Mouse (Mus musculus) MEL (cell line): ENCODE measurements around the gene Ing1.

Experiments used
- CTCF ChIP-seq, 3 experiments: IDR thresholded peaks in 2 of 3; conservative IDR thresholded peaks in 1 of 3; 2 replicates each; pipeline ENCODE4 v1.5.1; 2011 to 2012; ENCODE audit warnings: low read length in 3 of 3, low read depth in 2 of 3, mild to moderate bottlenecking in 2 of 3, improper control_type of control experiment in 1 of 3, inconsistent platforms in 1 of 3, mixed read lengths in 1 of 3, moderate library complexity in 1 of 3; ENCODE audit not compliant: control insufficient read depth in 1 of 3, insufficient read depth in 1 of 3, poor library complexity in 1 of 3, severe bottlenecking in 1 of 3
- HCFC1 ChIP-seq: IDR thresholded peaks from 2 replicates; pipeline ENCODE4 v1.6.1; 2012; ENCODE audit warnings: low read depth, mild to moderate bottlenecking, inconsistent platforms, low read length, improper control_type of control experiment, moderate library complexity
- MAX ChIP-seq: IDR thresholded peaks from 2 replicates; pipeline ENCODE4 v1.6.1; 2011; ENCODE audit warnings: low read length, improper control_type of control experiment
- MYC ChIP-seq: IDR thresholded peaks from 2 replicates; pipeline ENCODE4 v1.6.1; 2011; ENCODE audit warnings: low read depth, mild to moderate bottlenecking, low read length, improper control_type of control experiment, moderate library complexity
- NELFE ChIP-seq: IDR thresholded peaks from 2 replicates; pipeline ENCODE4 v1.6.1; 2011; ENCODE audit warnings: low read depth, low read length, improper control_type of control experiment
- POLR2A ChIP-seq, 2 experiments: IDR thresholded peaks; 2 replicates each; pipeline ENCODE4 v1.6.1; 2011 to 2012; ENCODE audit warnings: low read length in 2 of 2, mild to moderate bottlenecking in 2 of 2, control low read depth in 1 of 2, improper control_type of control experiment in 1 of 2, low read depth in 1 of 2, moderate library complexity in 1 of 2; ENCODE audit not compliant: control insufficient read depth in 1 of 2, insufficient read depth in 1 of 2, poor library complexity in 1 of 2
- POLR2AphosphoS2 ChIP-seq: IDR thresholded peaks from 2 replicates; pipeline ENCODE4 v1.6.1; 2011; ENCODE audit warnings: low read length, improper control_type of control experiment
- RCOR1 ChIP-seq: IDR thresholded peaks from 2 replicates; pipeline ENCODE4 v1.6.1; 2012; ENCODE audit warnings: low read depth, mild to moderate bottlenecking, inconsistent platforms, low read length, improper control_type of control experiment
- TBP ChIP-seq: IDR thresholded peaks from 2 replicates; pipeline ENCODE4 v1.8.0; 2011; ENCODE audit warnings: low read depth, low read length, improper control_type of control experiment
- USF1 ChIP-seq: IDR thresholded peaks from 2 replicates; pipeline ENCODE4 v1.6.1; 2014; ENCODE audit warnings: low read depth, mild to moderate bottlenecking, inconsistent platforms, low read length, improper control_type of control experiment, moderate library complexity
- ZMIZ1 ChIP-seq: IDR thresholded peaks from 2 replicates; pipeline ENCODE4 v1.6.1; 2012; ENCODE audit warnings: low read depth, mild to moderate bottlenecking, inconsistent platforms, low read length, improper control_type of control experiment, moderate library complexity

DNA sequence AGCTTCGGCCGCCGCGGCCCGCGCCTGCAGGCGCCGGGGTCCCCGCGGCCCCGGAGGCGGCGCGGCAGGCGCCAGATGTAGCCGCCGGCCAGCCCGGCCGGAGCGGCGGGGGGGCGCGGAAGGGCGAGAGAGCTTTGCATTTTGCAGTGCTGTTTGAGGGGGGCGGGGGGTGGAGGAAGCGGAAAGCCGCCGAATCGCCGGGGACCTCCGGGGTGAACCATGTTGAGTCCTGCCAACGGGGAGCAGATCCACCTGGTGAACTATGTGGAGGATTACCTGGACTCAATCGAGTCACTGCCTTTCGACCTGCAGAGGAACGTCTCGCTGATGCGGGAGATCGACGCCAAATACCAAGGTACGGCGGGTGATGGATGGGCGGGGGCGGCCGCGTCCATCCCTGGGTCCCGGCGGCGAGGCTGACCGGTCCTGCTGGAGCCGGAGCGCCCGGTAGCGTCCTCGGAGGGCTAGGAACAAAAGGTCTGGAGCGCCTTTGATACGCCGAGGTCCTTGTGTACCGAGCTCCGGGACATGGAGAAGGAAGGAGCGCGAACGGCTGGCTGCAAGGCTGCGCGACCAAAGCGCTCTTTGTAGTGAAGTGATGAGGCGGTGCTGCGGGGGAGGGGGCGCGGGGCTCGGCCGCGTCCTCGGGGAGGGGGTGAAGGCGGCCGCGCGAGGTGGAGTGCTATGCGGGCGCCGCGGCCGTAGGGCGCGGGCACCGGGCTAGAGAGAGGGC, 1.5 kb downstream of the Ing1 start:
- no peak for TF ChIP-seq MAX
- TF ChIP-seq POLR2A (IDR thresholded peaks at IDR 0.05; ENCODE audit: control insufficient read depth in 1 of 2, insufficient read depth in 1 of 2, low read depth in 1 of 2, low read length in 2 of 2, poor library complexity in 1 of 2), result 0 out of 4 replicates have a peak, but pooled peaks of 1 of the 2 experiments have one; percentile 15
- TF ChIP-seq RCOR1, result no peak
- TF ChIP-seq HCFC1, result no peak
- TF ChIP-seq CTCF (IDR thresholded peaks at IDR 0.05 in 2 of 3, conservative IDR thresholded peaks at IDR 0.05 in 1 of 3; ENCODE audit: control insufficient read depth in 1 of 3, insufficient read depth in 1 of 3, low read depth in 2 of 3, low read length in 3 of 3, poor library complexity in 1 of 3, severe bottlenecking in 1 of 3), result no peak
- no peak for TF ChIP-seq TBP
- no peak for TF ChIP-seq NELFE
- TF ChIP-seq ZMIZ1, result no peak
- no peak for TF ChIP-seq MYC
- no peak for TF ChIP-seq USF1
- no peak for TF ChIP-seq POLR2AphosphoS2
